In genomic region chr13:19296325-19296724, GRCm38 (mm10) we compare ENCODE assay signal across 17 mouse cellular contexts.
"Had no signal": no experiment of that assay in that cellular context is flagged by ENCODE, and none has a peak within 500 bp of the region (broad histone marks: within the 10 kb centered on the region; RNA-seq: fewer than 3 reads in every experiment).

No protein-coding gene starts in this region.

- DNase-seq: lung, adult 18-20 months; lung, embryonic 14.5 days; lung, postnatal 10 days; lung, postnatal 4 days; midbrain, embryonic 14.5 days; retina, postnatal 1 day; right cerebral cortex, adult 18-20 months; right cerebral cortex, postnatal 25 days; right cerebral cortex, postnatal 4 days; spleen, adult 18-20 months; thymus, adult 18-20 months; thymus, postnatal 14 days; thymus, postnatal 36 days had no signal

- H3K4me3 ChIP-seq: midbrain, embryonic 12.5 days; myocyte; neural tube, embryonic 13.5 days; neural tube, embryonic 15.5 days had no signal

- H3K27ac ChIP-seq: midbrain, embryonic 12.5 days; neural tube, embryonic 13.5 days; neural tube, embryonic 15.5 days had no signal

- H3K9me3 ChIP-seq: midbrain, embryonic 12.5 days; neural tube, embryonic 13.5 days; neural tube, embryonic 15.5 days had no signal

- H3K9ac ChIP-seq: lung, embryonic 14.5 days; midbrain, embryonic 12.5 days; neural tube, embryonic 13.5 days; neural tube, embryonic 15.5 days had no signal

- H3K36me3 ChIP-seq: midbrain, embryonic 12.5 days; neural tube, embryonic 13.5 days; neural tube, embryonic 15.5 days had no signal

- H3K4me1 ChIP-seq: midbrain, embryonic 12.5 days; neural tube, embryonic 13.5 days; neural tube, embryonic 15.5 days had no signal

- H3K4me2 ChIP-seq: lung, embryonic 14.5 days; midbrain, embryonic 12.5 days; neural tube, embryonic 13.5 days; neural tube, embryonic 15.5 days had no signal

- H3K27me3 ChIP-seq: midbrain, embryonic 12.5 days; neural tube, embryonic 13.5 days; neural tube, embryonic 15.5 days had no signal
